Mouse (Mus musculus): ENCODE measurements at regions not wholly inside any gene's neighbourhood (a gene's known extent, or its start where the extent isn't known, plus 50 kb on each side); places are given as distances from the start of the nearest gene placed in this dataset.

DNA sequence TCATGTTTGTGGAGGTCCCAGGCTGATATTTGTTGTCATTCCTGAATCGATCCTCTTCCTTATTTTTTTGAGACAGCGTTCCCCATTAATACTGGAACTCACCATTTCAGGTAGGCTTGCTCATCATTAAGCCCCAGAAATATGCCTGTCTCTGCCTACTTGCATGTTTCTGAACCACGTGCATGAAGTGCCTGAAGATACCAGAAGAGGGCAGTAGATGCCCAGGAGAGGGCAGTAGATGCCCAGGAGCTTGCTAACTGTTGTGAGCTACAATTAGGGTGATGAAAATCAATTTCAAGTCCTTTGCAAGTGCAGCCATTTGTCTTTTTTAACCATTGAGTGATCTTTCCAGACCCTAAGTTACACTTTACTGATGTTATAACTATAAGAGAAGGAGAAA, 871.6 kb upstream of the Ddx18 start:
- TF ChIP-seq CTCF (IDR thresholded peaks at IDR 0.05; ENCODE audit: extremely low read depth, insufficient read depth, low read length) (peak; percentile 43), POLR2A (IDR thresholded peaks at IDR 0.05; ENCODE audit: extremely low read depth, insufficient read depth, low read length) (no peak)

Data from cortical plate, adult 2 months (tissue).